Mouse (Mus musculus) hindbrain, embryonic 16.5 days (tissue): Measurements from ENCODE around the gene Abtb2. TPM values are rescaled to one million over a fixed set of nuclear protein-coding genes. Genes with fewer than 3 reads are reported as not detected.

Experiments
- ATAC-seq: fragments of 200-750 bp; cut with Nextera tagmentation; 2 replicates; pipeline ENCODE4 v1.8.0; 2017; ENCODE audit warnings: moderate TSS enrichment, moderate library complexity
- H3K27ac ChIP-seq: fragments of 300-500 bp; sonication (generic); 2 replicates; pipeline ENCODE4 v1.5.1; 2014; ENCODE audit warnings: low read depth, mild to moderate bottlenecking, control low read depth, low read length, moderate library complexity
- H3K27me3 ChIP-seq: fragments of 300-500 bp; sonication (generic); replicated peaks from 2 replicates; pipeline ENCODE4 v1.6.1; 2014; ENCODE audit warnings: low read length; ENCODE audit not compliant: control insufficient read depth, insufficient read depth
- H3K36me3 ChIP-seq: fragments of 300-500 bp; sonication (generic); 2 replicates; pipeline ENCODE4 v1.6.1; 2014; ENCODE audit warnings: mild to moderate bottlenecking, low read length, moderate library complexity, mixed read lengths; ENCODE audit not compliant: control insufficient read depth, insufficient read depth
- H3K4me1 ChIP-seq: fragments of 300-500 bp; sonication (generic); 2 replicates; pipeline ENCODE4 v1.6.1; 2014; ENCODE audit warnings: low read depth, low read length; ENCODE audit not compliant: control insufficient read depth, insufficient read depth
- H3K4me2 ChIP-seq: fragments of 300-500 bp; sonication (generic); 2 replicates; pipeline ENCODE4 v1.6.1; 2014; ENCODE audit warnings: mild to moderate bottlenecking, low read length, control low read depth, moderate library complexity
- H3K4me3 ChIP-seq: fragments of 300-500 bp; sonication (generic); 2 replicates; pipeline ENCODE4 v1.5.1; 2014; ENCODE audit warnings: mild to moderate bottlenecking, low read length, control low read depth, moderate library complexity
- H3K9ac ChIP-seq: fragments of 300-500 bp; sonication (generic); 2 replicates; pipeline ENCODE4 v1.6.1; 2014; ENCODE audit warnings: low read depth, mild to moderate bottlenecking, control low read depth, low read length, moderate library complexity
- H3K9me3 ChIP-seq: fragments of 300-500 bp; sonication (generic); 2 replicates; pipeline ENCODE4 v1.6.1; 2014; ENCODE audit warnings: mild to moderate bottlenecking, low read length, moderate library complexity; ENCODE audit not compliant: control insufficient read depth
- WGBS: fragments of 180-500 bp; shearing (Covaris S2); extraction: QIAGEN DNeasy Blood & Tissue Kit; methylation state at CpG from one replicate; pipeline ENCODE4 v1.1.7; 2014; 5-methylcytosine and 5-hydroxymethylcytosine counted together
- polyA plus RNA-seq: library from polyadenylated mRNA; unstranded; fragments of >200 nt; fragmentation: Nextera tagmentation; extraction: Ambion mirVana; gene quantifications from 2 replicates; pipeline ENCODE4 v1.2.1, GENCODE M21; 2015

Gene Abtb2
- polyA plus RNA-seq, 1 experiment from 2014 or later: 10.0 TPM

GRCm38 (mm10) chr2:103682927-103683442 lies 116.9 kb downstream of the Abtb2 start:
- ATAC-seq: peak; percentile 84
- H3K4me2 ChIP-seq: no peak overlapping the region
- no peaks in the 10 kb centered on the region for H3K9me3 ChIP-seq
- no peaks in the 10 kb centered on the region for H3K27me3 ChIP-seq
- no peak overlapping the region for H3K27ac ChIP-seq
- H3K4me3 ChIP-seq: no peak overlapping the region
- WGBS: 61% methylated on average over 9 of the region's 9 CpGs
- no peaks in the 10 kb centered on the region for H3K36me3 ChIP-seq
- H3K4me1 ChIP-seq: peaks cover 7% of the 10 kb centered on the region; the same call in 1 of the 2 replicates
- H3K9ac ChIP-seq: no peak overlapping the region

- Histone ChIP-seq H3K9ac (no peak overlapping the region), H3K27ac (no peak overlapping the region), H3K4me3 (no peak overlapping the region), H3K9me3 (no peaks in the 10 kb centered on the region), H3K4me2 (no peak overlapping the region), H3K4me1 (peaks cover 7% of the 10 kb centered on the region; the same call in 1 of the 2 replicates), H3K27me3 (no peaks in the 10 kb centered on the region), H3K36me3 (no peaks in the 10 kb centered on the region)
- no peak for ATAC-seq
- 88% methylated on average over 2 of the region's 2 CpGs for WGBS
These were observed 118.3 kb downstream of the Abtb2 start for GRCm38 (mm10) chr2:103684431-103684830.

DNA sequence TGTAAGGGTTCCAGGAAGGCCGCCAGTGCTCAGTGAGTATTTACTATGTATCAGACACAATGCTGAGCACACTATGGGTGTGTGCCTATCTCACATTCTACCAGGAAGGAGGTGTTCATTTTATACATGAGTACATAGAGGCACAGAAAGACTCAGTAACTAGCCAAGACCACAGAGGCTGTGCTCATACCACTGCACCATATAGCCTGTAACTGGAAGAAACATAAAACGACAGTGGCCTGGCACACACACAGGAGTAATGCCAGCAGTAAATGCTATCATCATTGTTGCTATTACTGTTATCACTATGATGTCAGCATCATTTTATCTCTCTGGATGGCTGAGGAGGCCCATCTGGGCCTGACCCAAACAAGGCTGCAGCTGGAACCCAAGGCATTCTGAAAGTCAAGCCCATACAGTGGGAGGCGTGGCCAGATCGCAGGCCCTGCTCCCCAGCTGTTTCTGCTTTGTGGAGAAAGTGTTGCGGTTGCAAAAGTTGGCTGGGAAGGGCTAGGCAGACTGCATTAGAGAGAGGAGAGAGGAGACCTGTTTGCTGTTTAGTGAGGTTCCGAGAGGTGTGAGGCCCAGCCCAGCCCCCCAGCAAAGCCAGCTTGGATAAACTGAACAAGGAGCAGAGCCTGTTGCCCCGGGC lies 118.9 kb downstream of the Abtb2 start:
- Histone ChIP-seq H3K27ac (no peak overlapping the region), H3K4me3 (no peak overlapping the region), H3K4me2 (no peak overlapping the region), H3K36me3 (no peaks in the 10 kb centered on the region), H3K4me1 (peaks cover 7% of the 10 kb centered on the region; the same call in 1 of the 2 replicates), H3K9me3 (no peaks in the 10 kb centered on the region), H3K27me3 (no peaks in the 10 kb centered on the region), H3K9ac (no peak overlapping the region)
- 67% methylated on average over 7 of the region's 7 CpGs for WGBS
- ATAC-seq: no peak

GRCm38 (mm10) chr2:103685581-103685980 lies 119.5 kb downstream of the Abtb2 start:
- Histone ChIP-seq H3K4me3 (no peak overlapping the region), H3K36me3 (no peaks in the 10 kb centered on the region), H3K4me1 (peaks cover 11% of the 10 kb centered on the region), H3K27ac (no peak overlapping the region), H3K9ac (no peak overlapping the region), H3K4me2 (no peak overlapping the region), H3K9me3 (no peaks in the 10 kb centered on the region), H3K27me3 (no peaks in the 10 kb centered on the region)
- WGBS: 79% methylated on average over 4 of the region's 4 CpGs
- ATAC-seq: no peak

GRCm38 (mm10) chr2:103687143-103687542 lies 121.0 kb downstream of the Abtb2 start:
- Histone ChIP-seq H3K27ac (no peak overlapping the region), H3K4me3 (no peak overlapping the region), H3K27me3 (no peaks in the 10 kb centered on the region), H3K9me3 (no peaks in the 10 kb centered on the region), H3K9ac (no peak overlapping the region), H3K4me2 (no peak overlapping the region), H3K4me1 (peaks cover 16% of the 10 kb centered on the region), H3K36me3 (no peaks in the 10 kb centered on the region)
- ATAC-seq: peak; percentile 14; the same call in 1 of the 2 replicates

DNA sequence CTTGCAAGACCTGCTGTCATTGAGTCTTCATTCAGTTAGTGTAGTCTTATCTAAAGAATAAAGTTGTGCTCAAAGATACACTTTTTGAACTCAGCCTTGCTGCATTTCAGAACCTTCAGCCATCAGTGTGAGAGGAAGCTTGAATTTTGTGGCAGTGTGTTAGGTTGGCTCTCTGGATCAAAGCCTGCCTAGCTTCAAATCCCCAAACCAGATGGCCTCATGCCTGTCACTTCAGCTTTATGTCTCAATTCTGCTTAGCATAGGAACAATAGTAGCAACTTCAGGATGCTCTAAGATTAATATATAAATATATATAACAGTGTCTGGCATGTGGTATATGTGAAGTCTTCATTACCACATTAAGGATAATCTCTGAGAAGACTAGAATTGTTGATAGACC lies 121.8 kb downstream of the Abtb2 start:
- H3K36me3 ChIP-seq: no peaks in the 10 kb centered on the region
- no peak overlapping the region for H3K4me3 ChIP-seq
- H3K27ac ChIP-seq: no peak overlapping the region
- no peaks in the 10 kb centered on the region for H3K9me3 ChIP-seq
- peaks cover 12% of the 10 kb centered on the region for H3K4me1 ChIP-seq
- H3K27me3 ChIP-seq: no peaks in the 10 kb centered on the region
- H3K4me2 ChIP-seq: no peak overlapping the region
- no peak for ATAC-seq
- no peak overlapping the region for H3K9ac ChIP-seq

- Histone ChIP-seq H3K4me2 (no peak overlapping the region), H3K27ac (peak overlapping the region; percentile 74), H3K36me3 (no peaks in the 10 kb centered on the region), H3K9ac (no peak overlapping the region), H3K4me3 (no peak overlapping the region), H3K9me3 (no peaks in the 10 kb centered on the region), H3K27me3 (no peaks in the 10 kb centered on the region), H3K4me1 (peaks cover 8% of the 10 kb centered on the region)
- 16% methylated on average over 6 of the region's 6 CpGs for WGBS
- peak; percentile 94 for ATAC-seq
These were observed 124.3 kb downstream of the Abtb2 start for GRCm38 (mm10) chr2:103690425-103690824.

DNA sequence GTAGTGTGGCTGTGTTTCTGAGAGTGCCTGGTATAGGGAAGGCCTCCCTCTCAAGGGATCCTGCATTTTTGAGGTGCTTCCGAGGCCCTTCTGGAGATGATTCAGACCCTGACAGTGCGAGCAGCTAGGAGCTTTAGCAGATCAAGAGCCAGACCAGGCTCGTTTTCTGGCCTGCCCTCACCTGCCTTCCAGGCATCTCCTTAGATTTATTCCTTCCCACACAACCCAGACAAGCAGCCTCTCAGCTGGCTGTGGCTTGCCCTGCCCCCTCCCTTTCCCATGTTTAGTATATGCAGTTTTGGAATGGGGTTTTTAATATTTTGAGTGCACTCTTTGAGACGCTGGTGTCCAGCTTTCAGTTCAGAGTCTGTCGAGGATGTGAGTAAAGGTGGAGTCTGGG lies 124.7 kb downstream of the Abtb2 start:
- Histone ChIP-seq H3K4me3 (no peak overlapping the region), H3K9ac (no peak overlapping the region), H3K4me2 (no peak overlapping the region), H3K9me3 (no peaks in the 10 kb centered on the region), H3K36me3 (no peaks in the 10 kb centered on the region), H3K4me1 (peaks cover 8% of the 10 kb centered on the region), H3K27me3 (no peaks in the 10 kb centered on the region), H3K27ac (peak overlapping the region; percentile 74)
- WGBS: 29% methylated on average over 5 of the region's 5 CpGs
- no peak for ATAC-seq

- Histone ChIP-seq H3K4me3 (no peak overlapping the region), H3K9me3 (no peaks in the 10 kb centered on the region), H3K27me3 (no peaks in the 10 kb centered on the region), H3K4me1 (peaks cover 8% of the 10 kb centered on the region), H3K36me3 (no peaks in the 10 kb centered on the region), H3K9ac (no peak overlapping the region), H3K4me2 (no peak overlapping the region), H3K27ac (no peak overlapping the region; the same call in 1 of the 2 replicates)
- ATAC-seq: no peak
- 89% methylated on average over 1 of the region's 1 CpGs for WGBS
These were observed 125.2 kb downstream of the Abtb2 start for GRCm38 (mm10) chr2:103691278-103691677.
